Mouse (Mus musculus) heart, embryonic 11.5 days (tissue): ENCODE measurements around the gene Olfr617. TPM values are rescaled to one million over a fixed set of nuclear protein-coding genes. Genes with fewer than 3 reads are reported as not detected.
"Not testable (repeated sequence)": the region's sequence is repeated elsewhere in the genome, so short reads cannot be mapped to it uniquely, and the experiment has no call there.

Source experiments
- ATAC-seq: fragments of 200-750 bp; cut with Nextera tagmentation; replicated peaks from 2 replicates; pipeline ENCODE4 v1.8.0; 2017; ENCODE audit warnings: moderate library complexity; ENCODE audit not compliant: insufficient number of reproducible peaks, low FRiP score, low TSS enrichment
- H3K27ac ChIP-seq: fragments of 300-500 bp; sonication (generic); 2 replicates; pipeline ENCODE4 v1.5.1; 2014; ENCODE audit warnings: mild to moderate bottlenecking, low read depth, low read length
- H3K27me3 ChIP-seq: fragments of 300-500 bp; sonication (generic); 2 replicates; pipeline ENCODE4 v1.6.1; 2014; ENCODE audit warnings: mild to moderate bottlenecking, low read length, mixed read lengths; ENCODE audit not compliant: control insufficient read depth, insufficient read depth
- H3K36me3 ChIP-seq: fragments of 300-500 bp; sonication (generic); 2 replicates; pipeline ENCODE4 v1.6.1; 2014; ENCODE audit warnings: mild to moderate bottlenecking, low read length, moderate library complexity, mixed read lengths; ENCODE audit not compliant: control insufficient read depth, insufficient read depth
- H3K4me1 ChIP-seq: fragments of 300-500 bp; sonication (generic); 2 replicates; pipeline ENCODE4 v1.6.1; 2014; ENCODE audit warnings: low read length; ENCODE audit not compliant: control insufficient read depth, insufficient read depth
- H3K4me2 ChIP-seq: fragments of 300-500 bp; sonication (generic); 2 replicates; pipeline ENCODE4 v1.6.1; 2014; ENCODE audit warnings: mild to moderate bottlenecking, moderate library complexity
- H3K4me3 ChIP-seq: fragments of 300-500 bp; sonication (generic); 2 replicates; pipeline ENCODE4 v1.5.1; 2014; ENCODE audit warnings: low read depth, low read length
- H3K9ac ChIP-seq: fragments of 300-500 bp; sonication (generic); 2 replicates; pipeline ENCODE4 v1.6.1; 2014; ENCODE audit warnings: mild to moderate bottlenecking, low read depth, low read length, moderate library complexity
- H3K9me3 ChIP-seq: fragments of 300-500 bp; sonication (generic); replicated peaks from 2 replicates; pipeline ENCODE4 v1.6.1; 2016; ENCODE audit warnings: low read length; ENCODE audit not compliant: control insufficient read depth
- WGBS: fragments of 180-500 bp; shearing (Covaris S2); extraction: QIAGEN DNeasy Blood & Tissue Kit; methylation state at CpG from one replicate; pipeline ENCODE4 v1.1.7; 2014; ENCODE audit not compliant: insufficient replicate concordance; 5-methylcytosine and 5-hydroxymethylcytosine counted together
- polyA plus RNA-seq: library from polyadenylated mRNA; unstranded; fragments of >200 nt; fragmentation: Nextera tagmentation; extraction: Ambion mirVana; gene quantifications from 2 replicates; pipeline ENCODE4 v1.2.1, GENCODE M21; 2014

The Olfr617 gene
- polyA plus RNA-seq, result not detected in 2 replicates

DNA sequence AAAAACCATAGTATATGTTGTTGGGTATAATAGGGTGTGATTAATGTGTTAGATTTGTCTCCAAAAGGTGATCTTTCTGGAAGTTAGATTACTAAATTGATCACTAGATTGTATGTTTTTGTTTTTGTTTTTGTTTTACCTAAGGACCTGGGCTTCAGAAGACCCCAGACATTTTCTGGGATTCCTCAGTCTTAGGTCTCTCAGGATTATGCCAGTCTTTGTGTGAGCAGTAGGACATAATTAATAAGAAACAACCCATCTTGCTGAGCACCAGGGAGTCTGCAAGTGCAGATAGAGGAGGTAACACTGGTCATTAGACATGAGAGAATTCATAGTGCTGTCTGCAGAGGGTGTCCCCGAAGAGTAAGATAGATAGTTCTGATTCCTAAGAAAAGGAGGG, at the start of gene Olfr617:
Olfr617 (plus strand) TSS at position 301 of the 400 bp plus-strand sequence.
- no peak within 1 kb of the TSS for H3K9ac ChIP-seq
- no peak within 1 kb of the TSS for H3K4me2 ChIP-seq
- no peaks in the 10 kb centered on the region for H3K27me3 ChIP-seq
- no peaks in the 10 kb centered on the region for H3K9me3 ChIP-seq
- H3K4me3 ChIP-seq, result no peak within 1 kb of the TSS
- WGBS, result 68% methylated on average over 1 of the region's 1 CpGs
- ATAC-seq, result no peak
- H3K4me1 ChIP-seq, result 0 out of 2 replicates have a peak, but pooled peaks cover 2% of the 10 kb centered on the region
- no peak within 1 kb of the TSS for H3K27ac ChIP-seq
- H3K36me3 ChIP-seq, result no peaks in the 10 kb centered on the region

DNA sequence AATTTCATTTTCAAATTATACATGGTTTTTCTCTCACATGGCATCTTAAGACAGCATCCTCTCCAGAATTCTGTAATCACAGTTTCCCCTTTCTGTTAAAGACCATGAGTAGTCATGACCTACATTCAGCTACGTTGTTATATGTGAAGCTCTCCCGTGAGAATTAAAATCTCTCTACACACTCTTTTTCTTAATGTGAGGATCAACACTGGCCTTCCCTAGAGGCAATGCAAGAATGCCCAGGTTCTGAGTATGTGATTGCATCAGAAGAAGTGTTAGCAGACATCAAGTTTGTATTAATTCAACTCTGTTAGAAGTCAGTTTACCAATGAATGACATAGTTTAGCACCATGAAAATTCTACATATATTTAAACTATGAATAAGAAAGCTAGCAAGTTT, 30.2 kb upstream of the Olfr617 start, which contains the start of gene Olfr612:
Olfr612 (minus strand) TSS at position 101 of the 400 bp plus-strand sequence.
- not testable (repeated sequence) for H3K36me3 ChIP-seq, H3K9ac ChIP-seq, H3K4me3 ChIP-seq, H3K27me3 ChIP-seq, H3K27ac ChIP-seq, H3K4me2 ChIP-seq, H3K9me3 ChIP-seq, ATAC-seq, H3K4me1 ChIP-seq
- 75% methylated on average over 2 of the region's 2 CpGs for WGBS

DNA sequence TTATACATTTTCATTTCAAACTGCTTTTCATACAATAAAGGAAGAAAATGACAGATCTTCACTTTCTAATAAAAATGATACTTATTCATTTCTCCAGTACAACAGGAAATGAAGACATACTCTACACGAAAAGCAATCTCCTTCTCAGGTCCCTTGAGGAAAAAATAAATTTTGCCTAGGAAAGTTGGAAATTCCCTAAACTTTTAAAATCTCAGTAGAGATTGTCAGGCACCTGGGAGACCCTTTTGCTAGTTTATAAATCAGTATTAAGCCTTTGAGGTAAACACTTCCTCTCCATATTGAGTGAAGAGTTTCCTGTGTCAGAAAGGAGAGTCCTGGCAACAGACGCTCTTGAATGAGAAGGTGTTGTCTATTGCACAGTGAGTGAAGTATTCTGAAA, 25.1 kb upstream of the Olfr617 start, which contains the start of gene Olfr613:
Olfr613 (plus strand) TSS at position 301 of the 400 bp plus-strand sequence.
- Histone ChIP-seq H3K4me1 (no peaks in the 10 kb centered on the region), H3K4me3 (no peak within 1 kb of the TSS), H3K27me3 (no peaks in the 10 kb centered on the region), H3K4me2 (no peak within 1 kb of the TSS), H3K9me3 (no peaks in the 10 kb centered on the region; the same call in 1 of the 2 replicates), H3K27ac (no peak within 1 kb of the TSS), H3K36me3 (no peaks in the 10 kb centered on the region), H3K9ac (no peak within 1 kb of the TSS)
- 75% methylated on average over 2 of the region's 2 CpGs for WGBS
- ATAC-seq, result no peak

DNA sequence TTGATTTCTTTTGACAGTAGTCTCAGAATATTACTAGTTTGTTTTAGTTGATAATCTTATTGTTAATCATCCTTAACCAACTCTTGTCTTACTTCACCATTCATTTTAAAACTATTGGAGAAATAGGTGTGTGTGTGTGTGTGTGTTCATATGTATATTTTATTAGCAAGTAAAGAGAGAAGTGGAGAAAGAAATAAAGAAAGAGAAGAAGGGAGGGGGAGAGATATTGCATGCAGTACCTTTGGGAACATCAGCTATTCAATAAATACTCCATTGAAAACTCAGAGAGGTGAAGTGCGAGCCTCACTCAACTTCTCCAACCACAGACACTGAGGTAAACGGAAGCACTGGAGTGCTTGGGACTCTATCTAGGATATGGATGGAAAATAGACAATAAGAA, 17.1 kb upstream of the Olfr617 start, which contains the start of gene Olfr615:
Olfr615 (plus strand) TSS at position 301 of the 400 bp plus-strand sequence.
- no peak within 1 kb of the TSS for H3K4me3 ChIP-seq
- H3K27me3 ChIP-seq, result no peaks in the 10 kb centered on the region
- 69% methylated on average over 2 of the region's 2 CpGs for WGBS
- H3K9ac ChIP-seq, result no peak within 1 kb of the TSS
- no peaks in the 10 kb centered on the region for H3K36me3 ChIP-seq
- no peak within 1 kb of the TSS for H3K27ac ChIP-seq
- H3K4me2 ChIP-seq, result no peak within 1 kb of the TSS
- ATAC-seq, result no peak
- no peaks in the 10 kb centered on the region for H3K4me1 ChIP-seq
- H3K9me3 ChIP-seq, result no peaks in the 10 kb centered on the region

DNA sequence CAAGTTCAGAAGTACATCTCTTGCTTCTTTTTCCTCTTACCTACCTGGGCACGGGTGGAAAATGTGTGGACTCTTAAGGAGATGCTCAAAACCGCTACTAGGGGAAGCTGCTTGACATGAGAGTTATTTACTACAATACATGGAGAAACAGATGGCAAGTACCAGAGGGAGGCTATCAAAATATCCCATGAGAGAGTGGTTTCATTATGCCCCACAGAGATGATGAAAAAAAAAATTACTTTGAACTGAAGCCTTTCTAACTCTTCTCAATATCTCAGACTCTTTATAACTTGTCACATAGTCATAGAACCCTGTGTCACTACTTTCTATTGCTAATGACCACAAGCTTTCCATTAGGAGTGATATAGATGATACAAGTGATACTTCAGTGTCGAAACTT, 3.8 kb upstream of the Olfr617 start, which contains the start of gene Olfr616:
Olfr616 (minus strand) TSS at position 101 of the 400 bp plus-strand sequence.
- Histone ChIP-seq H3K27me3 (no peaks in the 10 kb centered on the region), H3K4me1 (0 out of 2 replicates have a peak, but pooled peaks cover 2% of the 10 kb centered on the region), H3K36me3 (no peaks in the 10 kb centered on the region), H3K4me2 (no peak within 1 kb of the TSS), H3K9me3 (no peaks in the 10 kb centered on the region), H3K9ac (no peak within 1 kb of the TSS), H3K27ac (no peak within 1 kb of the TSS), H3K4me3 (no peak within 1 kb of the TSS)
- WGBS, result 73% methylated on average over 3 of the region's 3 CpGs
- no peak for ATAC-seq

DNA sequence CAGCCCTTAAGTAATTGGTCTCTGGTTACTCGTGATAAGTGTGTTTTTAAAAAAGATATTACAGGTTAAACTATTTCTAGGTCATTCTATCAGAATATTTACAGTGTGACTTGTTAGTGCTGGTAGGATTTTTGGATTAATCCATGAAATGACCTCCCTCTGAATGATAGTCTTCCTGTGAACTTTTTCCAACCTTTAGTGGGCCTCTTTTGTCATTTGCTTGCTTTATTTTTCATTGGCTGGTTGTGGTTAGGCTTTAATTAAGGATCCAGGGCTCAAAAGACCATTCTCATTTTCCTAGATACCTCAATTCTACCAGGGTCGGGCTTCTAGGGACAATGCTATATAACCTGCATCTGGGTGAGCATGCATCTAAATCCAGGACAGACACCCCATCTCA, 16.9 kb downstream of the Olfr617 start, which contains the start of gene Olfr618:
Olfr618 (plus strand) TSS at position 301 of the 400 bp plus-strand sequence.
- Histone ChIP-seq H3K9me3 (no peaks in the 10 kb centered on the region), H3K27me3 (no peaks in the 10 kb centered on the region), H3K4me3 (no peak within 1 kb of the TSS), H3K9ac (no peak within 1 kb of the TSS), H3K4me2 (no peak within 1 kb of the TSS), H3K36me3 (no peaks in the 10 kb centered on the region), H3K4me1 (no peaks in the 10 kb centered on the region), H3K27ac (no peak within 1 kb of the TSS)
- ATAC-seq, result no peak
- WGBS, result 58% methylated on average over 2 of the region's 2 CpGs

DNA sequence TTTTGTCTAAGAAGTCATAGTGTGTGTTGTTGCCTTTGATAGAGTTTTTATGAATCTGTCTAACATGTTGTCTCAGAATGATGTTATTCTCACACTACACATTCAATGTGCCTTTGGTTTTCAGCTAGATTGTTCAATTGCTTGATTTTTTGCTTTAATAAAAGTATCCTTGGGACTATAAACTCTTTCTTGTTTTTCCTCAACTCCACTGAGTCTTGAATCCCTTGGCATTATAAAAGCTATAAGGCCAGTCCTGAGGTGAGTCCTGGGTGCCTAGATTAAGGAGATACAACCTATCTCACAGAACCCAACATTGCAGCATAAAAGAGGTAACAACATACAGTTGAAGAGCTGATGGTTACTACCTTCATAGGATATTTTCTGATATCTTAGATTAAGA, 27.4 kb downstream of the Olfr617 start, which contains the start of gene Olfr619:
Olfr619 (plus strand) TSS at position 301 of the 400 bp plus-strand sequence.
- Histone ChIP-seq H3K9ac (no peak within 1 kb of the TSS), H3K9me3 (no peaks in the 10 kb centered on the region), H3K27ac (no peak within 1 kb of the TSS), H3K27me3 (no peaks in the 10 kb centered on the region), H3K4me3 (no peak within 1 kb of the TSS), H3K4me2 (no peak within 1 kb of the TSS), H3K4me1 (no peaks in the 10 kb centered on the region), H3K36me3 (no peaks in the 10 kb centered on the region)
- ATAC-seq, result no peak

DNA sequence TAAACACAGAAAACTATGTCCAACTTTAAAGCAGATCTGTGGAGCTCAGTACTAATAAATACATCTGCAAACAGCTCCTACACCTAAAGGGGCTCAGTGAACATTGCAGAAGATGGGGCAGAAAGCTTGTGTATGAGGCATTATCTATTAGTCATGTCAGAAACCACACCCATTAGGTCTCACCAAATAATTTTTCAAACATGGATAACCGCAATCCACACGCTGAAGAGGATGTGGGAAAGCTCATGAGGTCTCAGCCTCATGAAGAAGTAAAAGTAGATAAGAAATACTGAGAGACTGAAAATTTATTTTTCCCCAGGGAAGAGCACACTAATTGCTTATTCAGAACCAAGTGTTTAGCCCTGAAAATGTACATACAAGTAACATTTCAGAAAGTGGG, 34.6 kb downstream of the Olfr617 start:
- Histone ChIP-seq H3K27me3 (no peaks in the 10 kb centered on the region), H3K4me3 (no peak overlapping the region), H3K9me3 (no peaks in the 10 kb centered on the region), H3K4me2 (no peak overlapping the region), H3K4me1 (no peaks in the 10 kb centered on the region), H3K27ac (no peak overlapping the region), H3K36me3 (no peaks in the 10 kb centered on the region), H3K9ac (no peak overlapping the region)
- WGBS, result 69% methylated on average over 2 of the region's 2 CpGs
- ATAC-seq, result no peak

DNA sequence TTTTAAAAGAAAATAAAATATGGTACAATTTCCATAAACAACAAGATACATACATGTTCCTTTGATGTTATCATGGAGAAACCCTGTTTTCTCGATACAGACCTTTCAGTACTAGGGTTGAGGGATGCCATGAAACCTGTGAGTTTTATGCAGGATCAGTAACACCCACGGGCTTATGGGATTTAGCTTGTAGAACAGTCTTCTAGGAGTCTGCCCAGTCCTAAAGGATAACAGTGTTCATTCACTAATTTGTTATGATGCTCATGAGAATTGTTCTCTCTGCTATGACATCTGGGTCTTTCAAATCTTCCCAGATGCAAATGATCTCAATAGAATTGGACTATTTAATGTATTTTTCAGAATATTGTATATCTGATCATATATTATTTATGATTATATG, 39.6 kb downstream of the Olfr617 start, which contains the start of gene Olfr620:
Olfr620 (minus strand) TSS at position 101 of the 400 bp plus-strand sequence.
- no peak for ATAC-seq
- no peaks in the 10 kb centered on the region for H3K36me3 ChIP-seq
- 66% methylated on average over 2 of the region's 2 CpGs for WGBS
- no peak within 1 kb of the TSS for H3K4me3 ChIP-seq
- H3K9me3 ChIP-seq, result no peaks in the 10 kb centered on the region
- no peaks in the 10 kb centered on the region for H3K4me1 ChIP-seq
- H3K27ac ChIP-seq, result no peak within 1 kb of the TSS
- H3K9ac ChIP-seq, result no peak within 1 kb of the TSS
- H3K27me3 ChIP-seq, result no peaks in the 10 kb centered on the region
- no peak within 1 kb of the TSS for H3K4me2 ChIP-seq
